31 mouse cellular contexts compared by ENCODE assay signal in genomic region chr14:117166350-117166749, GRCm38 (mm10).
"Had no signal": no experiment of that assay in that cellular context is flagged by ENCODE, and none has a peak within 500 bp of the region (broad histone marks: within the 10 kb centered on the region; RNA-seq: fewer than 3 reads in every experiment).

No protein-coding gene starts in this region.

- H3K27ac ChIP-seq: left cerebral cortex, adult 2 months; limb, embryonic 10.5 days; limb, embryonic 12.5 days; limb, embryonic 13.5 days; limb, embryonic 15.5 days; liver, embryonic 12.5 days; liver, embryonic 13.5 days; liver, embryonic 14.5 days; liver, embryonic 15.5 days; lung, embryonic 15.5 days; macrophage; midbrain, embryonic 12.5 days; midbrain, embryonic 13.5 days; midbrain, embryonic 15.5 days; neural tube, embryonic 12.5 days had no signal

- H3K9ac ChIP-seq: limb, embryonic 12.5 days; limb, embryonic 13.5 days; limb, embryonic 15.5 days; liver, embryonic 12.5 days; liver, embryonic 13.5 days; liver, embryonic 14.5 days; liver, embryonic 15.5 days; liver, postnatal 0 days; lung, embryonic 14.5 days; lung, embryonic 15.5 days; midbrain, embryonic 12.5 days; midbrain, embryonic 13.5 days; midbrain, embryonic 15.5 days; neural tube, embryonic 12.5 days had no signal

- H3K4me1 ChIP-seq: limb, embryonic 10.5 days; limb, embryonic 12.5 days; limb, embryonic 13.5 days; limb, embryonic 15.5 days; liver, embryonic 12.5 days; liver, embryonic 13.5 days; liver, embryonic 15.5 days; lung, embryonic 15.5 days; megakaryocyte, embryonic 14.5 days; midbrain, embryonic 12.5 days; midbrain, embryonic 13.5 days; midbrain, embryonic 15.5 days; neural tube, embryonic 12.5 days had no signal

- H3K27me3 ChIP-seq: limb, embryonic 12.5 days; limb, embryonic 13.5 days; limb, embryonic 15.5 days; liver, embryonic 12.5 days; liver, embryonic 13.5 days; liver, embryonic 15.5 days; lung, embryonic 15.5 days; megakaryocyte, embryonic 14.5 days; midbrain, embryonic 12.5 days; midbrain, embryonic 13.5 days; midbrain, embryonic 15.5 days; neural tube, embryonic 12.5 days had no signal

- H3K4me3 ChIP-seq: left cerebral cortex, adult 2 months; limb, embryonic 10.5 days; limb, embryonic 12.5 days; limb, embryonic 13.5 days; limb, embryonic 15.5 days; liver, embryonic 12.5 days; liver, embryonic 13.5 days; liver, embryonic 15.5 days; lung, embryonic 15.5 days; megakaryocyte, embryonic 14.5 days; midbrain, embryonic 12.5 days; midbrain, embryonic 13.5 days; midbrain, embryonic 15.5 days; myocyte; neural tube, embryonic 12.5 days had no signal

- H3K9me3 ChIP-seq: limb, embryonic 10.5 days; limb, embryonic 12.5 days; limb, embryonic 13.5 days; limb, embryonic 15.5 days; liver, embryonic 12.5 days; liver, embryonic 13.5 days; liver, embryonic 15.5 days; lung, embryonic 15.5 days; midbrain, embryonic 12.5 days; midbrain, embryonic 13.5 days; midbrain, embryonic 15.5 days; neural tube, embryonic 12.5 days had no signal

- ATAC-seq: liver, embryonic 12.5 days; liver, postnatal 0 days; lung, postnatal 0 days; midbrain, embryonic 13.5 days; midbrain, embryonic 15.5 days; midbrain, embryonic 16.5 days had no signal

- H3K4me2 ChIP-seq: limb, embryonic 12.5 days; limb, embryonic 13.5 days; limb, embryonic 15.5 days; liver, embryonic 11.5 days; liver, embryonic 12.5 days; liver, embryonic 13.5 days; liver, embryonic 15.5 days; lung, embryonic 14.5 days; lung, embryonic 15.5 days; midbrain, embryonic 12.5 days; midbrain, embryonic 13.5 days; midbrain, embryonic 15.5 days; neural tube, embryonic 12.5 days had no signal

- DNase-seq: left cerebral cortex, postnatal 4 days; liver; liver, embryonic 13.5 days; liver, postnatal 0 days; lung, adult 18-20 months; lung, adult 2 months; lung, embryonic 14.5 days; lung, postnatal 10 days; lung, postnatal 14 days; lung, postnatal 36 days; lung, postnatal 4 days; midbrain, embryonic 14.5 days had no signal

- H3K36me3 ChIP-seq: limb, embryonic 12.5 days; limb, embryonic 13.5 days; limb, embryonic 15.5 days; liver, embryonic 12.5 days; liver, embryonic 13.5 days; liver, embryonic 15.5 days; lung, embryonic 15.5 days; midbrain, embryonic 12.5 days; midbrain, embryonic 13.5 days; midbrain, embryonic 15.5 days; neural tube, embryonic 12.5 days had no signal
